Mouse (Mus musculus) mouse embryonic stem cell (cell line): ENCODE data around the gene Epha10.
"Not testable (repeated sequence)": the region's sequence is repeated elsewhere in the genome, so short reads cannot be mapped to it uniquely, and the experiment has no call there.

ENCODE experiments used
- in situ Hi-C, 2 experiments: fragments of 300-500 bp; cut with MboI; formaldehyde crosslinking; loops; 1 replicate in 1 of 2; 3 replicates in 1 of 2; pipeline ENCODE4 v1.14.3; 2019 to 2020; ENCODE audit warnings: low sequenced_read_pairs in 2 of 2, low pct_unique_long_range_greater_than_20kb in 1 of 2, mixed read lengths in 1 of 2; ENCODE audit not compliant: unreplicated experiment in 1 of 2

Gene Epha10

DNA sequence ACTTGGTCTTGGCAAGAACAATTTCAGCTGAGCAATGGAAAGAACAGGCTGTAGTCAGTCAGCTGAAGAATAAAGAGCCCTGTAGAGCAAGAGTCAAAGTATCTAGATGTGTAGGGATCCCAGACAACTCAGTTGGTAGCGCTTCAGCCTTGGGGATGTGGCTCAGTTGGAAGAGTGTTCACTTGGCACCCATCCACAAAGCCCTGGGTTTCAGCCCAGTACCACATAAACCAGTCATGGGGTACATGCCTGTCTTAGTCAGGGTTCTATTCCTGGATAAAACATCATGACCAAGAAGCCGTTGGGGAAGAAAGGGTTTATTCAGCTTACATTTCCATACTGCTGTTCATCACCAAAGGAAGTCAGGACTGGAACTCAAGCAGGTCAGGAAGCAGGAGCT lies 9.2 kb downstream of the Epha10 start:
- in situ Hi-C loops, result no loop called here

DNA sequence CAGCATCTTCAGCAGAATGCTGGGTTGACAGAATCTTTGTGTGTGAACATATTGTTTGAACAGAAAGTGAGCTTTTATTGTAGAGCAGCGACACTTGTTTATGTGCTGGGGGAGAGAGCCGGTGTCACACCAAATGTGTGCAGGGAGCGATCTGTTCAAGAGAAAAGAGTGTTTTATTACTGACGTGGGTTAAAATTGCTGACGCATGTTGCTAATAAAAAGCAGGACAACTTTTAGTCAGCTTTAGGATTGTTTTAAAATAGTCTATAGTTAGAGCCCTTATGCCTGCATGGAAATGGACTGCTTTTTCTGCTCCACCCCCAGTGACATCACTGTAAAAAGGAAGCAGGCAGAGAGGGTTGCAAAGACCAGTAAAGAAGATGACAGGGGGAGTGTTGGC lies 10.1 kb downstream of the Epha10 start:
- in situ Hi-C loops, result no loop called here

DNA sequence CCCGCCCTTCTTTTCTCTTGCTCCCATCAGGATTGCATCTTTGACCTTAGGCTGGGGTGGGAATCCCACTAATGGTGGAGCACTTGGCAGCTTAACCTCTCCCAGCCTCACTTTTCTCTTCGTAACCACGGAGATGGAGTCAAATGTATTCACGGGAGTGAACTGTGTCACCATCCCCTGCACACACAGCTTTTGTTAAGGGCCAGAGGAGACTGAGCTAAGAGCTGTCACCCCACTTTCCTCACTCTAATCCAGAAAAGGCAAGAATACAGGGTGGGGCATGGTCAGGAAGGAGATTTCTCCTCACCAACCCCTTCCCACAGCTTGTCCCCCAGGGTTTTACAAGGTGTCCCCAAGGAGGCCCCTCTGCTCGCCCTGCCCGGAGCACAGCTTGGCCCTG lies 13.1 kb downstream of the Epha10 start:
- in situ Hi-C loops, result no loop called here

DNA sequence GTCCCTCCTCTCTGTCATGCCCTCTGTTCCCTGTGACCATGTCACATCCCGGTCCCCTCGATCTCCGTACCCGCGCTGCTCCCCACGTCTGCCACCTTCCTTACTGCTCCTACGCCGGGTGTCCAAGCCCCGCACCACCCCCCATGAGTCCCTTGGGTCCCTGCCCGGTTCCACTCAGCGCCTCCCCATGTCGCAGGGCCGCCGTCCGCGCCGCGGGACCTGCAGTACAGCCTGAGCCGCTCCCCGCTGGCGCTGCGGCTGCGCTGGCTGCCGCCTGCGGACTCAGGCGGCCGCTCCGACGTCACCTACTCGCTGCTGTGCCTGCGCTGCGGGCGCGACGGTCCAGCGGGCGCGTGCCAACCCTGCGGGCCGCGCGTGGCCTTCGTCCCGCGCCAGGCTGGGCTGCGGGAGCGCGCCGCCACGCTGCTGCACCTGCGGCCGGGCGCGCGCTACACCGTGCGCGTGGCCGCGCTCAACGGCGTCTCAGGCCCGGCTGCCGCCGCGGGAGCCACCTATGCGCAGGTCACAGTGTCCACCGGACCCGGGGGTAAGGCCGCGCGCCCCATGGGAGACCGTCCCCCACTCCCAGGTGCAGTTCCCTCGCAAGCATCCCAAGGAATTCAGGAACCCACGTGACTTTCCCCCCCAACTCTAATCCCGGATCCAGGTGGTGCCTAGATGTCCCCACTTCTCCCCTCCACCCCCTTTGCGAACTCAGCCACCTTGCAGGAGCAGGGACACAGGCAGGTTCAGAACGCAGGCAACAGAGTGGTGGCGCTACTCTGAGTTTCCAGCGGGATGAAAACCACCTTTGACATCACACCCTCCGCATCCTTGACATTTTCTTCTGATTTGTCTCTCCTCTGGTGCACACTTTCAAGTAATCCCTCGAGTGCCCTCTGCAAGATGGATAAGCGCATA lies 14.1 kb downstream of the Epha10 start:
- in situ Hi-C loops, result no loop called here

DNA sequence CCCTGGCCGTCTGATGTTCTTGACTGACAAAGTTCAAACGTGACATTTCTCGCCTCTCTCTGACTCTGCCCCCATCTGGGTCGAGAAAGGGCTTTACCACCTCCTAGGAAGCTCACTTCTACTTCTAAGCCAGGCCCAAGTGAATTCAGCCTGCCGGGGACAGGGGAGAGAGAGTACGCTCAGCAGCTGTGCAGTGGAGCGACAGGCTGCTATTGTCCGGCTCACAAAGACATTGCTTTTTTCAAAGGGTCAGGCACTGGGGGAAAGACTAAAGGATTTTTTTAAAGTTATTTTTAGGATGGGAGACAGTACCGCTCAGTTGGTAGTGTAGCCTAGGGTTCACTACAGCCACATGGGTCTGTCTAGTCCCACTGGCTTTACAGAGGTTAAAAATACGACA lies 17.7 kb downstream of the Epha10 start:
- in situ Hi-C loops, result no loop called here

DNA sequence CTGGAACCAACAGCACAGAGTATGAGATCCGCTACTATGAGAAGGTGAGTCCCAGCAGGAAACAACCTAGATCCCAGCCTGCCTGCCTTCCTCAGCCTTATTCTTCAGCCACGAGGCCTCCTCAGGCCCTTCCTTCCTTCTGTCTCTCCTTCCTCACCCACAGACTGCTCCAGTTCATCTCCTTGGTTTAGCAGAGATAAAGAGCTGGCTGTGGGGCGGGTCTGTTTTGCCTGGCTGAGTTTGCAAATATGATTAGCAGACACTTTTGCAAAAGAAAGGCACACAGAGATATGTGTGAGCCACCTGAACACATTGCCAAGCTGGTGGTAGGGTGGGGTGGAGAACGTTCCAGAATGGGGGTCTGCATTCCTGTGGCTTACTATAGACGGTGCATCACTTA lies 19.2 kb downstream of the Epha10 start:
- in situ Hi-C loops, result no loop called here

DNA sequence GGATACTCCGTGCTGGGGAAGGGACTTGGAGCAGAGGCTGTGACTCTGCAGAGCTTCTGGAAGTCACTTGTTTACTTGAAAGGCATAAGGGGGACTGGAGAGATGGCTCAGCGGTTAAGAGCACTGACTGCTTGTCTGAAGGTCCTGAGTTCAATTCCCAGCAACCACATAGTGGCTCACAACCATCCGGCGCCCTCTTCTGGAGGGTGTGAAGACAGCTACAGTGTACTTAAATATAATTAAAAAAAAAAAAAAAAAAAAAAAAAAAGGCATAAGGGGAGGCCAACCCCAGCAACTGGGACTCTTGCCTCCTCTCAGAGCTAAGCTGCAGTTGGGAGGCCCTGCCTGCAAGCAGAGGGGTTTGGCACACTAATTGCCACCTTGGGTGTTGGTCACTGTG lies 24.7 kb downstream of the Epha10 start:
- in situ Hi-C loops, result no loop called here

DNA sequence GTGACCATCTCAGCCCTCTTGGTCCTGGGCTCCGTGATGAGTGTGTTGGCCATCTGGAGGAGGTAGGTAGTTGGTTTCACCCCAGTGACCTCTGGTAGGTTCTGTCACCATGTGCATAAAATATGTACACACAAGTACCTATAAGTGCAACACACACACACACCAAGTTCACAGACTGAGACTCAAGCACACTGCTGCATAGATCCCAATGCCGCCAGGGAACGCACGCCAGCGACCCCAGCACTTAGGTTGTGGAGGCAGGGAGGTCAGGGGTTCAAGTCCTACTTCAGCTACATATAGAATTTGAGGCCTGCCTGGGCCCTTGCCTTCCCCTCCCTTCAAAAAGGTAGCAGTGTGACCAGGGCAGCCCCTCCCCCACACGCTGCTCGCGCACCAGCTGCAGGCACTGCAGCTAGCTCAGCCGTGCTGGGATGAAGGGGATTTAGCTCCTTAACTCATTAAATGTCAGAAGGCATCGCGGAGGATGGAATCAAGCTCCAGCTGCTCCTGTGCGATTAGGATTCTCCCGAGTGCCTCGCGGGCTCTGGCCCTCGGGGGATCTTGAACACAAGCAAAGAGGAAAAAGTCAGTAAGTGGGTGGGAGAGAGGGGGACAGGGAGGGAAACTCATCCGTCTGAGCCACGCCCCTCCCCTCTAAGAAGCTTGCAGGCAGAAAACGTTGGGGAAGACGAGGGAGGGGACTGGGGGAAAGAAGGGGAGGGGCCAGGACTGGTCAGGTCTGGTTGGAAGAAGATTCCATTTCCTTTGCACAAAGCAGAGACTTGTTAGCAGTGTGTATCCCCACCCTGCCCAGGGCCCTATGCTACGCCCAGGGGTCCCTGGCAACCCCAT lies 25.5 kb downstream of the Epha10 start:
- in situ Hi-C loops, result no loop called here

DNA sequence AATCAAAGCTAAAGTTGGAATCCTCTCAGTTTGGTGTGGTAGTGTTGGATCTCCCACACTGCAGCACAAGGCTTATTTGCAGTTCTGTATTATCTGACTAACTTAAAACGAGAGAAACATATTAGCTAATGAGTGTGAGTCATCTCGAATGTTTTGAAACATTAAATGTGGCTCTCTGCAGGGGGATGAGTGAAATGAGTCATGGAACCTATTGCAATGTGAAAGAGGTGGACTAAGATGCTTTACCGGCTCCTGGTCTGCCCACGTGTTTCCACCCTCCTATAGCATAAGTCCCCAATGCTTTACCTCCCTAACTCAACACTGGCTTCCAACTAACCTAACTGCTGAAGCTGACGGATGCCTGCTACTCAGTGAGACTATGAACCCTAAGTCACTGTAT lies 47.4 kb downstream of the Epha10 start:
- in situ Hi-C loops, result no loop called here

DNA sequence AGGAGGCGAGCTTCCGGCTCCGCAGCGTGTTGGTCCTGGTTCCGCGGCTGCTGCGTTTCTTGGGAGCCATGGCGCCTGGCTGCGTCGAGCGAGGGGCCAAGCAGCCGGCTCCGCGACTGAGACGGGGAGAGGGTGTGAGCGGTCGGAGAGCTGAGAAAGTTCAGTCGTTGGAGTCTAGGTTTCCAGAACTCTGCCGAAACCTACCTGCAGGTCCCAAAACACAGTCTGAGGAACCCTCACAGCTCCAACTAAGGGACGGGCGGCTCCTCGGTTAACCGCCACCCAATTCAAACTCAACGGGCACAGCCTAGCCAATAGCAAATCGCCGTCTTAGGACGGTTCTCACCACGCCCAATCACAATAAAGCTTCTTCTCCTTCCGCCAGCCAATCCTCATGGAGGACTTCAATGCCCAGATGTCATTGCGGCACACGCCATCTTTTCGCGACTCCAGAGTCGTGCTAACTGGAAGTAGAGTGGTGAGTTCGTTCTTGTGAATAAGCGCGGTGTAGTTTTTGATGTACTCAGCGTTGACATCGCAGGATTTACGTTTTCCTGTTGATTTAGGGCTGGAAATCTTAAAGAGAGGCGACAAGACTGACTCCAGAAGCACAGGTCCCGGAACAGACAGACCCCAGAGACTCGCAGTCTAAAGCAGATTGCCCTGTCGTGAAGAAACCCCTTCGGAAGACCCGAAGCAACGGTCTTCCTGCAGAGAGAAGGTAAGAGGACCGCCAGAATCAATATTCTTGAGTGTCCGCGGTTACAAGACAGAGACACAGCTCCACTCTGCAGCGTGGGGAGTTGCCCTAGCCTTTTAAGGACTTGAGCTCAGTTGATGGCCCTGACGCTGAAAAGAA lies 56.1 kb downstream of the Epha10 start, which contains the start of gene 9930104L06Rik:
Gene 9930104L06Rik, plus strand, starts transcription at position 436 of the 859 bp plus-strand sequence.
- in situ Hi-C loops, result no loop called here

DNA sequence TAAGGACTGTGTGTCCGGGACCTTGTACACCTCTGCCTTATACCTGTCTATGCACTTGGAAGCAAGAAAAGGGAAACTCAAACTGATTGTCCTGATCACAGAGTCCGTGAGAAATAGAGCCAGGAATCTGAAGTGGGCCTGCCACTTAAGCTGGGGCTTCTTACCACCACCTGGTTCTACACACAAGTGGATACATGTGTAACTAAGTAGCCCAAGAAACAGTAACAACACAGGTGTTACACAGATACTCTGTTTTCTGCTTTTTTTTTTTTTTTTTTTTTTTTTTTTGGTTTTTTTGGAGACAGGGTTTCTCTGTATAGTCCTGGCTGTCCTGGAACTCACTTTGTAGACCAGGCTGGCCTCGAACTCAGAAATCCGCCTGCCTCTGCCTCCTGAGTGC lies 58.5 kb downstream of the Epha10 start, which contains the start of gene Cdca8:
Gene Cdca8, minus strand, starts transcription at position 101 of the 400 bp plus-strand sequence.
- in situ Hi-C loops, result not testable (repeated sequence)

DNA sequence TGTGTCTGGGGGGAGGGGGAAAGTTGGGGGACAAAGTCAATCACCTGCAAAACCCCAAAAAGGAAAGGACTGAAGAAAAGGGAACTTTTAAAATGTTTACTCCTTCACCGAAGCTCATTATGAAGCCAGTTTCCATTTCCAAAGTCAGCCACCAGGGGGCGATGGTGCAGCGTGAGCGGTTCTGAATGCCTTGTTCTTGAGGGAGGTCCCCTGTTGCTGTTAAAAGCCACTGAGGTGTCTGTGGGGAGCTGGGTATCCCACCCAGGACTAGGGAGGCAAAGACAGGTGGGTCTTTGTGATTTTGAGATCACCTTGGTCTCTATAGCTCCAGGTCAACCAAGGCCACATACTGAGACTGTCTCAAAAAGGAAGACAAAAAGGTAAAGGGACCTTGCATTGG lies 62.3 kb downstream of the Epha10 start:
- in situ Hi-C loops, result loop anchor here (5.0 to 10.0 kb wide), 2 partner anchors 112 to 114 kb away; no protein-coding TSS in a partner anchor

DNA sequence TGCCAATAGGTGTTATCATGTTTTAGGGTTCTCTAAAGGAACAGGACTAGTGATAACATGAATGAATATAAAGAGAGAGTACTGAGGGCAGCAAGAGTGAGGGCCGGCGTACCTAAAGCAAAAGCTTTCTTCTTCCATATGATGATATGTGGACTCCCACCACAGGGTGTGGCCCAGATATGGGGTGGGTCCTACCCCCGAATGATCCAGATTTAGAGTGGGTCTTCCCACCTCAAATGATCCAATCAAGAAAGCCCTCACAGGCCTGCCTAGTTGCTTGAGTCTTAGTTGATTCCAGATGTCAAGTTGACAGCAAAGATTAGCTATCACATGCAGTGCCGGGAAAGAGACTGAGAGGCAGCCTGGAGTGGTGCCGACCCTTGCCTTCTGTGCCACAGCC lies 63.1 kb downstream of the Epha10 start:
- in situ Hi-C loops, result loop anchor here (5.0 to 10.0 kb wide), 2 partner anchors 111 to 114 kb away; no protein-coding TSS in a partner anchor

DNA sequence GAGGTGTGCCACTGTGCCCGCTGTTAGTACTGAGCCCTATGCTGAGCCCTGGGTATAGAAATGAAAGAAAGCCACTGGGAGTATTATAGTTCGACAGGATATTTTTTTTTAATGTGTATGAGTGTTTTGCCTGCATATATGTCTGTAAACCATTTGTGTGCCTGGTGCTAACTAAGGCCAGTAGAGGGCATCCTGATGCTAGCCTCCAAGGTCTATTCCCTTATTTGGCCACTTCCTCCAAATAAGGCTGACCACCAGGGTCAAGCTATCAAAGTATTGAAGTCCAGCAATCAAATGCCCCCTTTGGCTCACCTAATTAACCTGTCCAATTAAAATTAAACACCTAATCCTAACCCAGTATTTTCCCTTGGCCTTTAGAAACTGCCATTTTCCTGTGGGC lies 64.3 kb downstream of the Epha10 start:
- in situ Hi-C loops, result loop anchor here (5.0 to 10.0 kb wide), 2 partner anchors 110 to 112 kb away; no protein-coding TSS in a partner anchor

DNA sequence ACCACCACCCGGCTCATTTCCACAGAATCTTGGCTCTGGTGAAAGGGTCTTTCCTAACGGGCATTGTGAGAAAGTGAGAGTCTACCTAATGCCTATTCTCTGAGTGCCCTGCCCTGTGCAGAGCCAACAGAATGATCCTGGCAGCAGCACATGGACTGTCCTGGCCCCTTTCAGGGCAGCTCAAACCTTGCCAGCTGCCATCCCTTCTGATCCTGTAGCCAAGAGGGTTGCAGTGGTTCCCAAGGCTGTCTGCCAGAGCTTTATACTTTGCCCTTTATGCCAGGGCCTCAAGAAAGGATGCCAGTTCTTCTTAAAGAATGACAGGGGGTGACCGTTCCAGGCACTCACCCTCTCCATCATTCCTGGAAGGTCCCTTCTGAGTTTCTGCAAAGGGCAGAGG lies 68.8 kb downstream of the Epha10 start:
- in situ Hi-C loops, result loop anchor here in 1 of 2 experiments (10.0 kb wide), 1 partner anchor 105 kb away; no protein-coding TSS in a partner anchor

DNA sequence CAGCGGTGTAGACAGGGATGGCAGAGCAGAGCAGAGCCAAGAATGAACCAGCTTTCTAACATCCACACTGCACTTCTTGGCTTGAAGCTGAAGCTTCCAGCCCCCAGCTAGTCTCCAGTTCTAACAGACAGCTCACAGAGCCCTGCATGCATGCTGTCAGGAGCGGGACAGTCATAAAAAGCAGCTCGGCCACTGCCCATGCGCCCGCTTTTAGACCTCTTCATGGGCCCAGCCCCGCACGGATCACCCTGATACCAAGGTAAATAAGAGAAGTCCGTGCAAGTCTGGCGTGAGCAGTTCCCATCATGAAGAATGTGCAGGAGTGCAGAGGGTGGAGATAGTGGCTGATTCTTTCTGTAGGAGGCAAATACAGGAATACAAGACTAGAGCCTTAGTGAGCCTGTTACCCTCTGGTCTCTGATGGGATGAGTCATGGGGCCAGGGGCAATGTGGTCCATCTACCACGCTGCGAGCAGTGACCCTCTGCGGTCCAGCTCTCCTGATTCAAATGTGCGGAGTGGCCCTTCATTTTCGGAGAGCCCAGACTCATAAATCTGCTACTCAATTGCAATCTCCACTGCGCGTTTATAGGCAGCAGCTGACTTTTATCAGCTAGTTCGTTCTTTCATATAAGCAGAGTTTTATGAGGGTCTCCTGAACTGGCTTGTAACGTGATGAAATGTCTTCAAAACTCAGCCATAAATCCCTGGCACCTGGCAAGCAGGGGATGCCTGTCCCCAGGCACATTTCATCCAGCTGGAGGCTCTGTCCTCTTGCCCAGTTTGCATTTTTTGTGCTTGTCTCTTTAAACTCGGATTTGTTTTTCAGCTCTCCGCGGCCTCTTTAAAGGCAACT lies 69.7 kb downstream of the Epha10 start:
- in situ Hi-C loops, result no loop called here

DNA sequence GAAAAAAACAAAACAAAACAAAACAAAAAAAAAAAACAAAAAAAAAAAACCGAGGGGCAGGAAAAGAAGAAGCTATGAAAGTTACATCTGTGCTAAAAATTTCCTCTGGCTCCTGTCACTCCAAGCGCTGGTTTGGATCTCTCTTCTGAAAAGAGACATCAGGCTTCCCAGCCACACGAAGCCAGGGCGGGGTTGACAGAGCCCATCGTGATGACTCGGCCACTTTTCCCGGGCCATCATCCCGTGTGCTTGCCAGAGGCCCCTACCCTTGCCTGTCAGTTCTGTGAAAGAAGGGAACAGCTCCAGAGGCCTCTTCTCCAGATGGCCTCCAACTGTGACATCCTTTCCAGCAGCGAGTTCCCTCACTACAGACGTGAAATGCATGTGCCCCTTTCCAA lies 70.3 kb downstream of the Epha10 start:
- in situ Hi-C loops, result no loop called here
